Mouse (Mus musculus) urinary bladder, postnatal 4 days (tissue): ENCODE results near the gene Qtrt2.

Source experiments
- DNase-seq, 2 experiments: peaks; one replicate each; pipeline ENCODE4 v3.0.0; 2021 to 2022; ENCODE audit warnings: low spot score in 2 of 2

The Qtrt2 gene

DNA sequence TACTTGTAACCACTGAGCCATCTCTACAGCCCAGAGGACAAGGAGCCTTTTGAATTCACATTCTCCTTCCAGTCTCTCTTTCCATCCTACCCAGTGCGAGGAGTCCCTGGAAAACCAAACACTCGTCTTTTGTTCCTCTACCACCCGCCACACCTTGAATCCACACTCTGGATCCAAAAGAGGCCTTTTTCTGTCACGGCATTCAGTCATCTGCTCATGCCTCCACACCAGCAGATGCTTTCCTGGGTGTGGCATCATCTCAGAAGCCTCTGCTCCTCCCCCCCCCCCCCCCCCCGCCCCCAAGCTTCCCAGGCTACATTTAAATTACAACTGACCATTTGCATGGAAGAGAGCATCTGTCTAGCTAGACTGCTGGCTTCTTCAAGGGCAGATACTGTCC is 110.3 kb downstream of the Qtrt2 start:
- no peak for DNase-seq

DNA sequence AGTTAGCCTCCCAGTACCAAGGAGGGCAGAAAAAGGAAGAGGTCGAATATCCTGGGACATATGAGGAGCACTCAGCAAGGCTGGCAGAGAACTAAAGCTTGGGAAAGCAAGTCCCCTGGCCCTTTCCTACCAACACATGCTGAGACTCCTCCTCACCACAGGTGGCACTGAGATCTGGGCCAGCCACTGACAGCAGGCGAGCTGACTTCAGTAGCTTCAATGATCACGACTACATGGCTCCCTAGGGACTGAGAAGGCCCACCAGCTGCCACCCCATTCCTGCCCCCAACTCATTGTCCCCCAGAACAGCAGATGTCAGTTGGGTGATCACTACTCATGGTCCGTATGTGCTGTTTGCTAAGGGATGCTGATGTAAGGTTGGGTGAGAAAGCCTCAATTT is 112.0 kb downstream of the Qtrt2 start:
- no peak for DNase-seq
